In the genomic region with DNA sequence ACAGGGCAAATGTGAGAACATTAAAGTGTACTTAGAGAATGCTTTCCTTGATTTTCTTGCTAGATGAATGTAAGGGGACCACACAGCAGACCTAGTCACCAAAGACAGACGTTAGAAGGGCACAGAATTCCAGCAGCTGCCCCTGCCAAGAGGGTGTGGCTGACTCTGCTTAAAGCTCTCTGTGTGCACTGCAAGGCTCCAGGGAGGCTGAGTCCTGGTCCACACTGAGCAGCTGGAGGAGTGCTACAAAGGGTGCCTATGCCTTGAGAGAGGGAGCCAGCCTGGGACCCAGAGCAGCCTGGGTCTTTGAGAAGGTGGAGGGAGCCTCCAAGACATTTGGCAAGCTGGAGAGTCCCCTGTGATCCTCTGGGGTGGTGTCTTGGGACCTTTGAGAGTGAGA, we compare ENCODE assay signal across 21 mouse cellular contexts. TPM values are rescaled to one million over a fixed set of nuclear protein-coding genes. Genes with fewer than 3 reads are reported as not detected.
A peak's percentile ranks its signal among the peaks of the same experiment; 100 is the strongest.
DNase-seq lines count a peak whose midpoint lies in the region; ATAC-seq and TF ChIP-seq lines count a peak whose summit lies in the region.
"Had no signal": no experiment of that assay in that cellular context is flagged by ENCODE, and none has a peak within 500 bp of the region (broad histone marks: within the 10 kb centered on the region; RNA-seq: fewer than 3 reads in every experiment).

No protein-coding gene starts in this region.

- H3K27ac ChIP-seq in limb, embryonic 11.5 days (replicated peaks; ENCODE audit: low read depth, low read length): no peak overlapping the region
- no peak overlapping the region for H3K27ac ChIP-seq in limb, embryonic 10.5 days
- no peak overlapping the region for H3K27ac ChIP-seq in embryonic facial prominence, embryonic 14.5 days (replicated peaks; ENCODE audit: low read depth, low read length)
- H3K27ac ChIP-seq in limb, embryonic 14.5 days (replicated peaks; ENCODE audit: low read depth, low read length): peak overlapping the region; percentile 22; the same call in 1 of the 2 replicates
- H3K27ac ChIP-seq in hindbrain, embryonic 11.5 days (ENCODE audit: low read depth, low read length): no peak overlapping the region
- H3K27ac ChIP-seq: heart, embryonic 13.5 days; hindbrain, embryonic 13.5 days; hindbrain, postnatal 0 days had no signal

- H3K27me3 ChIP-seq in limb, embryonic 11.5 days (ENCODE audit: control insufficient read depth, insufficient read depth, low read length): no peaks in the 10 kb centered on the region
- H3K27me3 ChIP-seq in limb, embryonic 10.5 days (ENCODE audit: low read depth, poor library complexity, severe bottlenecking): peaks cover 32% of the 10 kb centered on the region
- H3K27me3 ChIP-seq in embryonic facial prominence, embryonic 14.5 days (replicated peaks; ENCODE audit: control insufficient read depth, insufficient read depth, low read length): no peaks in the 10 kb centered on the region
- H3K27me3 ChIP-seq in limb, embryonic 14.5 days (ENCODE audit: control insufficient read depth, insufficient read depth, low read length): no peaks in the 10 kb centered on the region
- H3K27me3 ChIP-seq in hindbrain, embryonic 11.5 days (ENCODE audit: control insufficient read depth, insufficient read depth, low read length): peaks cover 2% of the 10 kb centered on the region; the same call in 1 of the 2 replicates

- no peak overlapping the region for H3K4me2 ChIP-seq in limb, embryonic 11.5 days (ENCODE audit: low read depth, severe bottlenecking)
- H3K4me2 ChIP-seq in embryonic facial prominence, embryonic 14.5 days (ENCODE audit: low read depth, low read length): no peak overlapping the region
- no peak overlapping the region for H3K4me2 ChIP-seq in limb, embryonic 14.5 days (replicated peaks; ENCODE audit: low read depth, low read length, severe bottlenecking)
- H3K4me2 ChIP-seq in hindbrain, embryonic 11.5 days (replicated peaks; ENCODE audit: low read depth, low read length): no peak overlapping the region
- H3K4me2 ChIP-seq: heart, embryonic 13.5 days; hindbrain, embryonic 13.5 days had no signal

- H3K9ac ChIP-seq in limb, embryonic 11.5 days (ENCODE audit: low read length): no peak overlapping the region
- H3K9ac ChIP-seq in embryonic facial prominence, embryonic 14.5 days (ENCODE audit: low read depth, low read length): no peak overlapping the region
- no peak overlapping the region for H3K9ac ChIP-seq in limb, embryonic 14.5 days (ENCODE audit: low read depth, low read length, severe bottlenecking)
- H3K9ac ChIP-seq in hindbrain, embryonic 11.5 days (ENCODE audit: low read depth, low read length): no peak overlapping the region
- H3K9ac ChIP-seq: heart, embryonic 13.5 days; hindbrain, embryonic 13.5 days had no signal

- H3K36me3 ChIP-seq in limb, embryonic 11.5 days (ENCODE audit: control insufficient read depth, insufficient read depth, low read length): no peaks in the 10 kb centered on the region
- no peaks in the 10 kb centered on the region for H3K36me3 ChIP-seq in limb, embryonic 10.5 days
- H3K36me3 ChIP-seq in embryonic facial prominence, embryonic 14.5 days (ENCODE audit: control insufficient read depth, insufficient read depth, low read length): no peaks in the 10 kb centered on the region
- H3K36me3 ChIP-seq in limb, embryonic 14.5 days (ENCODE audit: control insufficient read depth, insufficient read depth, low read length): no peaks in the 10 kb centered on the region
- no peaks in the 10 kb centered on the region for H3K36me3 ChIP-seq in hindbrain, embryonic 11.5 days (ENCODE audit: control insufficient read depth, insufficient read depth, low read length)
- H3K36me3 ChIP-seq: G1E; heart, embryonic 13.5 days; hindbrain, embryonic 13.5 days had no signal

- no peak overlapping the region for H3K4me3 ChIP-seq in limb, embryonic 11.5 days (ENCODE audit: low read depth, low read length)
- H3K4me3 ChIP-seq in limb, embryonic 10.5 days: no peak overlapping the region
- H3K4me3 ChIP-seq in embryonic facial prominence, embryonic 14.5 days (ENCODE audit: low read depth, low read length): no peak overlapping the region
- no peak overlapping the region for H3K4me3 ChIP-seq in limb, embryonic 14.5 days (replicated peaks; ENCODE audit: low read length)
- no peak overlapping the region for H3K4me3 ChIP-seq in hindbrain, embryonic 11.5 days (ENCODE audit: low read depth, low read length)
- H3K4me3 ChIP-seq: heart, embryonic 13.5 days; hindbrain, embryonic 13.5 days had no signal

- no peaks in the 10 kb centered on the region for H3K9me3 ChIP-seq in limb, embryonic 11.5 days (ENCODE audit: control insufficient read depth, low read length)
- H3K9me3 ChIP-seq in limb, embryonic 10.5 days (replicated peaks): no peaks in the 10 kb centered on the region
- H3K9me3 ChIP-seq in embryonic facial prominence, embryonic 14.5 days (ENCODE audit: control insufficient read depth, low read length): no peaks in the 10 kb centered on the region
- no peaks in the 10 kb centered on the region for H3K9me3 ChIP-seq in limb, embryonic 14.5 days (ENCODE audit: control insufficient read depth, low read length)
- no peaks in the 10 kb centered on the region for H3K9me3 ChIP-seq in hindbrain, embryonic 11.5 days (ENCODE audit: control insufficient read depth, low read length)
- H3K9me3 ChIP-seq: heart, embryonic 13.5 days; hindbrain, embryonic 13.5 days had no signal

- 39% methylated on average over 1 of the region's 1 CpGs for WGBS in limb, embryonic 11.5 days
- WGBS in limb, embryonic 10.5 days: 39% methylated on average over 1 of the region's 1 CpGs
- WGBS in embryonic facial prominence, embryonic 14.5 days: 6% methylated on average over 1 of the region's 1 CpGs
- WGBS in limb, embryonic 14.5 days: 14% methylated on average over 1 of the region's 1 CpGs
- WGBS in hindbrain, embryonic 11.5 days: 18% methylated on average over 1 of the region's 1 CpGs

- H3K4me1 ChIP-seq in limb, embryonic 11.5 days (ENCODE audit: control insufficient read depth, insufficient read depth, low read length): peaks cover 9% of the 10 kb centered on the region
- H3K4me1 ChIP-seq in limb, embryonic 10.5 days: peaks cover 17% of the 10 kb centered on the region
- H3K4me1 ChIP-seq in embryonic facial prominence, embryonic 14.5 days (ENCODE audit: control insufficient read depth, insufficient read depth, low read length): peaks cover 8% of the 10 kb centered on the region
- H3K4me1 ChIP-seq in limb, embryonic 14.5 days (ENCODE audit: control insufficient read depth, insufficient read depth, low read length): peaks cover 9% of the 10 kb centered on the region
- peaks cover 6% of the 10 kb centered on the region for H3K4me1 ChIP-seq in hindbrain, embryonic 11.5 days (replicated peaks; ENCODE audit: control insufficient read depth, insufficient read depth, low read length)

- ATAC-seq in limb, embryonic 11.5 days (ENCODE audit: insufficient number of reproducible peaks, low FRiP score, low TSS enrichment, low read depth): no peak
- no peak for ATAC-seq in embryonic facial prominence, embryonic 14.5 days (ENCODE audit: low read depth)
- no peak for ATAC-seq in limb, embryonic 14.5 days (ENCODE audit: low FRiP score, low read depth)
- ATAC-seq in hindbrain, embryonic 11.5 days (ENCODE audit: low FRiP score): no peak
- ATAC-seq: CD4-positive, CD25-positive, alpha-beta regulatory T cell, adult 4 months; forebrain, embryonic 16.5 days; hindbrain, postnatal 0 days had no signal

- DNase-seq in adrenal gland, postnatal 14 days: peak; percentile 4
- DNase-seq in adrenal gland, adult 8-10 months: no peak
- peak; percentile 19 for DNase-seq in limb, embryonic 11.5 days (ENCODE audit: low spot score)
- DNase-seq in limb, embryonic 10.5 days (ENCODE audit: low spot score): no peak
- peak; percentile 65 for DNase-seq in embryonic facial prominence, embryonic 14.5 days (ENCODE audit: low spot score)
- DNase-seq in limb, embryonic 14.5 days (ENCODE audit: low spot score): no peak
- no peak for DNase-seq in left cerebral cortex, adult 9 months (ENCODE audit: low spot score in 2 of 2)
- DNase-seq in hindbrain, embryonic 11.5 days (ENCODE audit: low spot score): no peak
- DNase-seq: adrenal gland, postnatal 25 days; B cell, adult 2 months; cerebellum, adult 18-20 months; cerebellum, postnatal 36 days; gastrocnemius, postnatal 25 days; heart, postnatal 4 days had no signal

- no peak for TF ChIP-seq POLR2A in limb, embryonic 14.5 days (IDR thresholded peaks at IDR 0.05; ENCODE audit: borderline replicate concordance, extremely low read depth, insufficient read depth, insufficient read length)

RNA-seq across cellular contexts. Expression of gene Sept5, which starts 3.6 kb away (rescaled TPM):
- 12.1 and 15.2 TPM in 2 replicates for total RNA-seq in adrenal gland, postnatal 14 days (2021)
- total RNA-seq in adrenal gland, adult 8-10 months (2022): 10 to 100 TPM in 3 of 4 experiments, 1 to 10 TPM in 1; 8.5 to 18.5 (median 12.0) TPM
- polyA plus RNA-seq in limb, embryonic 11.5 days (2014; fragmentation: Nextera tagmentation; extraction: Ambion mirVana): 30.0 and 31.1 TPM in 2 replicates
- 19.4 and 29.1 TPM in 2 replicates for polyA plus RNA-seq in limb, embryonic 10.5 days (2016; fragmentation: Nextera tagmentation; extraction: Ambion mirVana)
- polyA plus RNA-seq in embryonic facial prominence, embryonic 14.5 days (2014; fragmentation: Nextera tagmentation; extraction: Ambion mirVana): 34.1 and 43.5 TPM in 2 replicates
- polyA plus RNA-seq in limb, embryonic 14.5 days (2012; rRNA removed): 94.5 and 97.4 TPM in 2 replicates
- polyA plus RNA-seq in limb, embryonic 14.5 days (2014; fragmentation: Nextera tagmentation; extraction: Ambion mirVana): 43.4 and 44.0 TPM in 2 replicates
- polyA plus RNA-seq in hindbrain, embryonic 11.5 days (2014; fragmentation: Nextera tagmentation; extraction: Ambion mirVana): 63.4 and 64.4 TPM in 2 replicates
- polyA plus RNA-seq: G1E had no signal

RNA-seq across cellular contexts. Expression of gene Gm49601, which starts 7.1 kb away (rescaled TPM):
- 3.4 and 4.5 TPM in 2 replicates for total RNA-seq in adrenal gland, postnatal 14 days (2021)
- 1 to 10 TPM; 3.6 to 8.5 (median 5.6) TPM for total RNA-seq in adrenal gland, adult 8-10 months (2022)
- 2.3 and 2.4 TPM in 2 replicates for polyA plus RNA-seq in limb, embryonic 11.5 days (2014; fragmentation: Nextera tagmentation; extraction: Ambion mirVana)
- polyA plus RNA-seq in limb, embryonic 10.5 days (2016; fragmentation: Nextera tagmentation; extraction: Ambion mirVana): 2.3 and 4.7 TPM in 2 replicates
- polyA plus RNA-seq in embryonic facial prominence, embryonic 14.5 days (2014; fragmentation: Nextera tagmentation; extraction: Ambion mirVana): 2.4 and 2.6 TPM in 2 replicates
- 34.5 and 42.9 TPM in 2 replicates for polyA plus RNA-seq in limb, embryonic 14.5 days (2012; rRNA removed)
- polyA plus RNA-seq in limb, embryonic 14.5 days (2014; fragmentation: Nextera tagmentation; extraction: Ambion mirVana): 1.9 and 2.7 TPM in 2 replicates
- 3.9 and 6.0 TPM in 2 replicates for polyA plus RNA-seq in hindbrain, embryonic 11.5 days (2014; fragmentation: Nextera tagmentation; extraction: Ambion mirVana)
- polyA plus RNA-seq: CD4-positive, CD25-positive, alpha-beta regulatory T cell, adult 4 months; G1E had no signal

RNA-seq across cellular contexts. Expression of gene Gp1bb, which starts 11.1 kb away (rescaled TPM):
- total RNA-seq in adrenal gland, postnatal 14 days (2021): 0.41 TPM in 2 replicates
- total RNA-seq in adrenal gland, adult 8-10 months (2022): not detected
- polyA plus RNA-seq in limb, embryonic 11.5 days (2014; fragmentation: Nextera tagmentation; extraction: Ambion mirVana): 4.1 and 4.5 TPM in 2 replicates
- polyA plus RNA-seq in limb, embryonic 10.5 days (2016; fragmentation: Nextera tagmentation; extraction: Ambion mirVana): 1.8 and 2.8 TPM in 2 replicates
- polyA plus RNA-seq in embryonic facial prominence, embryonic 14.5 days (2014; fragmentation: Nextera tagmentation; extraction: Ambion mirVana): 3.0 and 3.1 TPM in 2 replicates
- 3.0 and 4.5 TPM in 2 replicates for polyA plus RNA-seq in limb, embryonic 14.5 days (2012; rRNA removed)
- 3.7 and 4.3 TPM in 2 replicates for polyA plus RNA-seq in limb, embryonic 14.5 days (2014; fragmentation: Nextera tagmentation; extraction: Ambion mirVana)
- polyA plus RNA-seq in hindbrain, embryonic 11.5 days (2014; fragmentation: Nextera tagmentation; extraction: Ambion mirVana): 8.9 and 9.5 TPM in 2 replicates
- total RNA-seq: adrenal gland, postnatal 25 days; granulocyte monocyte progenitor cell, adult 5-6 weeks had no signal
- polyA plus RNA-seq: CD4-positive, CD25-positive, alpha-beta regulatory T cell, adult 4 months had no signal

RNA-seq across cellular contexts. Expression of gene Tbx1, which starts 42.9 kb away (rescaled TPM):
- 2.5 TPM in 1 of 2 replicates, not detected in the other for total RNA-seq in adrenal gland, postnatal 14 days (2021)
- total RNA-seq in adrenal gland, adult 8-10 months (2022): not detected
- polyA plus RNA-seq in limb, embryonic 11.5 days (2014; fragmentation: Nextera tagmentation; extraction: Ambion mirVana): 2.3 and 2.5 TPM in 2 replicates
- polyA plus RNA-seq in limb, embryonic 10.5 days (2016; fragmentation: Nextera tagmentation; extraction: Ambion mirVana): 1.1 and 1.7 TPM in 2 replicates
- 10.5 and 12.4 TPM in 2 replicates for polyA plus RNA-seq in embryonic facial prominence, embryonic 14.5 days (2014; fragmentation: Nextera tagmentation; extraction: Ambion mirVana)
- 12.1 and 16.0 TPM in 2 replicates for polyA plus RNA-seq in limb, embryonic 14.5 days (2012; rRNA removed)
- polyA plus RNA-seq in limb, embryonic 14.5 days (2014; fragmentation: Nextera tagmentation; extraction: Ambion mirVana): 8.0 and 8.7 TPM in 2 replicates
- polyA plus RNA-seq in hindbrain, embryonic 11.5 days (2014; fragmentation: Nextera tagmentation; extraction: Ambion mirVana): 6.4 and 7.4 TPM in 2 replicates
- total RNA-seq: adrenal gland, postnatal 25 days; granulocyte monocyte progenitor cell, adult 5-6 weeks had no signal
- polyA plus RNA-seq: CD4-positive, CD25-positive, alpha-beta regulatory T cell, adult 4 months; G1E had no signal

Comparison
In these comparisons a context has a peak if more than half of its experiments do, and no peak if none do; other contexts are left out.
1. DNase-seq: peak in adrenal gland, postnatal 14 days (single experiment), limb, embryonic 11.5 days (single experiment) and embryonic facial prominence, embryonic 14.5 days (single experiment); none in adrenal gland, adult 8-10 months (single experiment), limb, embryonic 10.5 days (single experiment), limb, embryonic 14.5 days (single experiment), left cerebral cortex, adult 9 months (0 of 2) and hindbrain, embryonic 11.5 days (single experiment).